Mouse (Mus musculus) E14TG2a.4 (cell line): ENCODE results near the gene Nasp.

Source experiments
- CTCF ChIP-seq: conservative IDR thresholded peaks from 2 replicates; pipeline ENCODE4 v1.5.1; 2014; ENCODE audit warnings: low read length
- POU5F1 ChIP-seq: IDR thresholded peaks from 2 replicates; pipeline ENCODE4 v1.6.1; 2014; ENCODE audit warnings: low read length, borderline replicate concordance

DNA sequence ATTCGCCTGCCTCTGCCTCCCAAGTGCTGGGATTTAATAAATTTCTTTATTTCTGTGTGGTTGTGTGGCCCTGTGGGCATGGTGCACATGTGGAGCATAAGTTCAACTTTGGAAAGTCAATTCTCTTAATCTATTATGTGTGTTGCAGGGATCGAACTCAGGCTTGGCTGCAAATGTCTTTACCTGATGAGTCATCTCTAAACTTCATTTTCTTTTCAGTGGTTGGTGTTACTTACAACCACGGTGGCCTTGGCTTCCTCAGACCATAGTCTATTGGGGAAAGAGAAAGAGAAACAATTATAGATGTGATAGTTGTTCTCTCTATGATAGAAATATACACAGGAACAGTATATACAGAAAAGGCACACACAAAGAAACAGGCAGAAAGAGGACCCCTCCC is 48.3 kb upstream of the Nasp start:
- no peak for TF ChIP-seq CTCF
- no peak for TF ChIP-seq POU5F1
